Mouse (Mus musculus) bone marrow macrophage, adult 2 months (primary cell): ENCODE measurements around the gene Itih1. TPM values are rescaled to one million over a fixed set of nuclear protein-coding genes. Genes with fewer than 3 reads are reported as not detected.

ENCODE experiments used
- H3K27ac ChIP-seq: 2 replicates; pipeline ENCODE4 v1.5.1; 2012; ENCODE audit warnings: low read depth, low read length; ENCODE audit not compliant: insufficient read depth
- H3K4me1 ChIP-seq: 2 replicates; pipeline ENCODE4 v1.6.1; 2012; ENCODE audit warnings: low read length; ENCODE audit not compliant: control insufficient read depth, insufficient read depth
- H3K4me3 ChIP-seq: 2 replicates; pipeline ENCODE4 v1.5.1; 2012; ENCODE audit warnings: mild to moderate bottlenecking, low read length, moderate library complexity; ENCODE audit not compliant: insufficient read depth
- CTCF ChIP-seq: IDR thresholded peaks from 2 replicates; pipeline ENCODE4 v1.5.1; 2012; ENCODE audit warnings: low read depth, mild to moderate bottlenecking, low read length, moderate library complexity
- POLR2A ChIP-seq: IDR thresholded peaks from 2 replicates; pipeline ENCODE4 v1.6.1; 2012; ENCODE audit warnings: mild to moderate bottlenecking, low read depth, low read length, borderline replicate concordance
- polyA plus RNA-seq: library from polyadenylated mRNA; stranded (reverse); fragments of >200 nt; gene quantifications from 2 replicates; pipeline ENCODE4 v1.2.4, GENCODE M21; 2012; ENCODE audit not compliant: missing spikeins, insufficient read depth, insufficient read length

Itih1 gene
- polyA plus RNA-seq, 1 experiment: not detected

DNA sequence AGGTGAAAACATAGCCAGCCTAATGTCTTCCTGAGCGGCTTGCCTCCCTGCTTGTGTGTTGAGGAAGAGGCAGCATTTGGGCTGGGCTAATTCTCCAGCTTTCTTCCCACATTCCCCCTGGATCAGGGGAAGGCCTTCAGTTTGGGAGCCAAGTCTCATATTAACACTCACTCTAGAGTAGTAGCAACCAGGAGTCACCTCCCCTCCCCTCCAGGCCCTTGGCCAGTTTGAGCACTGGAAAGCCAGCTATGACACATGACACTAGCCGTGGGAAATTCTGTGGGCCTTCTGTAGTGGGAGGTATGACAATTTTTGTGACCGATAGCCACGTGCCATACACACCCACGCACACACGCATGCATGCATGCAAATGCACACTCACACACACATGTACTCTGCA lies 37.1 kb downstream of the Itih1 start:
- H3K27ac ChIP-seq: no peak overlapping the region
- no peak overlapping the region for H3K4me3 ChIP-seq
- peaks cover 21% of the 10 kb centered on the region for H3K4me1 ChIP-seq
- no peak for TF ChIP-seq POLR2A
- TF ChIP-seq CTCF: no peak

DNA sequence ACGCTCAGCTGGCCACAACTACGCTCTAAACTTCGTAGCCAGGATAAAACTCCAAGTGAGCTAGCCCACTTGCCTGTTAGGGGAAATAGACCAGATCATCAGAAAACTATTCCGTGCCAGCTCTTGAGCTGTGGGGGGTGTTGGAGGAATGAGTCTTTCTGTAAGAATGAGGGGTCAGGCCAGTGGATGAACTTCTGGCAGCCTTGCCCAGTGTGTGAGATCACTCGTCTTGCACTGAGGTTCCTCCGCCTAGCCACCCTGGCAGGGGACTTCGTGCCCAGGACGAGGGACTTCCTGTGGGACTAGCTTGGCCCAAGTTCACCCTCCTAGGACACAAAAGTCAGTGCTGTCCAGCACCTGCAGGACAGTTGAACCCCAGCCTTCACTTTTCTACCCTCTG lies 38.8 kb downstream of the Itih1 start:
- TF ChIP-seq CTCF (no peak), POLR2A (no peak)
- H3K4me1 ChIP-seq: peaks cover 21% of the 10 kb centered on the region
- H3K4me3 ChIP-seq: no peak overlapping the region
- H3K27ac ChIP-seq: no peak overlapping the region

DNA sequence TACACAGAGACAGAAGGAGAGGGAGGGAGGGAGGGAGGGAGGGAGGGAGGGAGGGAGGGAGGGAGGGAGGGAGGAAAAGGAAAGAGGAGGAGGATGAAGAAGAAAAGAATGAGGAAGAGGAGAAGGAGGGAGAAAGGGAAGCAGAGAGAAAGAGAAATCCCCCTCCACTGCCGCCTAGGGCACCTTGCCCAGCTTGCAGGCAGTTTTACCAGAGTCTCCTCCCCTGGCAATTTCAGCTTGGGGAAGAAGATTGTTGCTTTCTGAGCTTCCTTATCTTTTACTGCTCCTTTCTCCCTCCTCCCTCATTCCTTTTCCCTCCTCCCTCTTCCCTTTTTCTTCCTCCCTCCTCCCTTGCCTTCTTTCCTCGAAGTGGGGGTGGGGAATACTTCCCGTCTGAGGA lies 40.1 kb downstream of the Itih1 start:
- H3K4me1 ChIP-seq: peaks cover 16% of the 10 kb centered on the region
- no peak overlapping the region for H3K27ac ChIP-seq
- TF ChIP-seq POLR2A (no peak), CTCF (no peak)
- no peak overlapping the region for H3K4me3 ChIP-seq

DNA sequence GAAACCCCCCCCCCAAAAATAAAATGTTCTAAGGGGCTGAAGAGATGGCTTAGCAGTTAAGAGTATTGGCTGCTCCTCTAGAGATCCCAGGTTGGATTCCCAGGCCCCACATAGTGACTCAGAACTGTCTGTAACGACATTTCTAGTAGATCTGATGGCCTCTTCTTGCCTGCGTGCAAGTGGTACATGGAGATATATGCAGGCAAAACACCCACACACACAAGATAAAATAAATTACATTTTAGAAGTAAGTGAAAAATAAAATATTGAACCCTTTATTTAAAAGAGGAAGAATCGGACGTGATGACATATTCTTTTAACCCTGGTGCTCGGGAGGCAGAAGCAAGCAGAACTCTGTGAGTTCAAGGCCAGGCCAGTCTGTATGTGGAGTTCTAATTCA lies 40.5 kb downstream of the Itih1 start:
- Histone ChIP-seq H3K4me3 (no peak overlapping the region), H3K4me1 (peaks cover 14% of the 10 kb centered on the region), H3K27ac (no peak overlapping the region)
- TF ChIP-seq CTCF (no peak), POLR2A (no peak)

DNA sequence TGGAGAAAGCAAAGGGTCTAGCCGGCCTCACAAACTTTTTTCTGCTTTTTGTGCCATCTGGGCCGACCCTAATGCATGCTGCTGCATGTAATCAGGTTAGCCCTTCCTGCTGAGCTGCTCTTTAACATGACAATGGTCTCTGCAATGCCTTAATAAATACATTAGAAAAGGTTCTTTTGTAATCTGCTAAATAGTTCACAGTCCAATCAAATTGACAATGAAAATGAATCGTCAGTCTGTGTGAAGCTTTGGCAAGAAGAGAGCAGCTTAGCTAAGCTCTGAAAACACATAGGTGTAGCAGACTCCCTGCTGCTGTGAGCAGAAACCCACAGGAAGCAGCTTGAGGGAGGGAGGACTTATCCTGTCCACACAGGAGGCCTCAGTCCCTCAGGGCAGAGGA lies 43.1 kb downstream of the Itih1 start:
- no peak overlapping the region for H3K27ac ChIP-seq
- TF ChIP-seq CTCF: no peak
- no peak for TF ChIP-seq POLR2A

DNA sequence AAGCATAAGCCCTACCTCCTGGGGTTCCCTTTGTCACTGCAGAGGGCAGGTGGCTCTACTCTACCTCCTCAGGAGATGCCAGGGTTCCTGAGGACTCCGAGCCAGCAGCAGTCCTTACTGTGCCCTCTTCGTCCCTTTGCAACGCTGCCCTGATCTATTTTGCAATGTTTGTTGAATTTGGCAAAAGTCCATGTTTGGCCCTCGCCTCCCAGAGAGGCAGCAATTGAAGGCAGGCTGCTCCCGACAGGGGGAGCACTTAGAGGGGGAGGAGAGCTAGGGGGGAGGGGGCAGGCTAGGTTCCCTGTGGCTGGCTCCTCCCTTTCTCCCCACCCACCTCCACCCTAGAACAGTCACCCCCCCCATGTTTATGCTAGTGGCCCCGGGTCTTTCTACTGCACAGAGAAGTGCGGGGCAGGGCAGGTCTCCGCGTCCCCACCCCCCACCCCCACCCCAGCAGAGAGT lies 54.8 kb downstream of the Itih1 start:
- Histone ChIP-seq H3K4me3 (no peak overlapping the region), H3K27ac (no peak overlapping the region), H3K4me1 (peaks cover 11% of the 10 kb centered on the region)
- no peak for TF ChIP-seq POLR2A
- peak; percentile 51 for TF ChIP-seq CTCF

More for the DNA sequence above, 43.1 kb downstream of the Itih1 start:
- no peak overlapping the region for H3K4me3 ChIP-seq
- H3K4me1 ChIP-seq: peaks cover 5% of the 10 kb centered on the region

DNA sequence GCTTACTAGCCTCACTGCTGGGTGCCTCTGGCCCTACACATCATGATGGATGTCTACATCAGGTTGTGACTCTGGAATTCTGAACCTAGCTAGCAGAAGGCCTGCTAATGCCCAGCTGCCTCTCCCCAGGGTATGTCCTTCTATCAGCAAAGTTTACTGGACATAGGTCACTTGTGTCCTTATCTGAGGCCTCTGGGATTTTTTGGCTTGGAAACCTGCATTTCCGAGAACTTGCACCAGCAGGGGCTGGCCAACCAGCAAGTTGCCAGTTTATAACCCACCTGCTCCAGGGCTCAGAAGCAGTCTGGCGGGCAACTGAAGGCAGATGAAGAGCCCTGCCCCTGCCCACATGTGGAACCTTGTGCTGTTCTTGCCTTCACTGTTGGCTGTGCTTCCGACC lies 56.9 kb downstream of the Itih1 start, which contains the start of gene Itih4:
Gene Itih4 (plus strand): TSS at position 273 of the 400 bp plus-strand sequence.
- H3K4me3 ChIP-seq: no peak within 1 kb of the TSS
- TF ChIP-seq POLR2A (no peak), CTCF (no peak)
- H3K27ac ChIP-seq: no peak within 1 kb of the TSS
- peaks cover 11% of the 10 kb centered on the region for H3K4me1 ChIP-seq

DNA sequence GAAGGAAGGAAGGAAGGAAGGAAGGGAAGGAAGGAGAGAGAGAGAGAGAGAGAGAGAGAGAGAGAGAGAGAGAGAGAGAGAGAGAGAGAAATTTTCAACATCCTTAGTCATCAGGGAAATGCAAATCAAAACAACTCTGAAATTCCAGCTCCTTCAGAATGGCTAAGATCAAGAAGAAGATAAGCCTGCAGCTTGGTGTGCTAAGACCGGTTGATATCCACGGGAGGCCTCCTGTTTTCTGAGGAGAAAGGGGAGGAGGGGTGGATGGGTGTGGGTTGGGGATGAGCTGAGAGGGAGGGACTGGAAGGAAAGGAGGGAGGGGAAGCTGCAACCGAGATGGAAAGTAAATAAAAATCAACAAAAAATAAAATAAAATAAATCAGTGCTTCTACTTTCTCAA lies 57.8 kb downstream of the Itih1 start:
- Histone ChIP-seq H3K4me3 (no peak overlapping the region), H3K4me1 (peaks cover 11% of the 10 kb centered on the region), H3K27ac (no peak overlapping the region)
- no peak for TF ChIP-seq POLR2A
- no peak for TF ChIP-seq CTCF

DNA sequence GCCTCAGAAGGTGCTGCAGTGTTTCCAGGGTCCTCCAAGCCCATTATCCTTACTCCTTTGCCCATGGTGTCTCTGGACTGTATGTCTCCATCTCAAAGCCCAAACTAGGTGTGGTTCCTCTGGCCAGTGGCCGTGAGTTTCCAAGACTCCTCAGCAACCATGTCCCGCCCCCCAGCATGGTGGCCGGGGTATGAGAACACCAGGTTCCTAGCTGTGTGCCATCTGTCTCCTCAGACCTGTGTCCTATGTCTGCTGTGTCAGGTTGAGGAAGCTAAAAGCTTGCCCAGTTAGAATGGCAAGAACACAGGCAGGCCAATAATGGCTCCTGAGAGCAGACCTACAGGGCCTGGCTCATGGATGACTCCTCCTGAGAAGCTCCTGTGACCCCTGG lies 61.4 kb downstream of the Itih1 start:
- Histone ChIP-seq H3K4me3 (no peak overlapping the region), H3K27ac (no peak overlapping the region), H3K4me1 (peaks cover 5% of the 10 kb centered on the region; the same call in 1 of the 2 replicates)
- TF ChIP-seq CTCF: no peak
- no peak for TF ChIP-seq POLR2A

DNA sequence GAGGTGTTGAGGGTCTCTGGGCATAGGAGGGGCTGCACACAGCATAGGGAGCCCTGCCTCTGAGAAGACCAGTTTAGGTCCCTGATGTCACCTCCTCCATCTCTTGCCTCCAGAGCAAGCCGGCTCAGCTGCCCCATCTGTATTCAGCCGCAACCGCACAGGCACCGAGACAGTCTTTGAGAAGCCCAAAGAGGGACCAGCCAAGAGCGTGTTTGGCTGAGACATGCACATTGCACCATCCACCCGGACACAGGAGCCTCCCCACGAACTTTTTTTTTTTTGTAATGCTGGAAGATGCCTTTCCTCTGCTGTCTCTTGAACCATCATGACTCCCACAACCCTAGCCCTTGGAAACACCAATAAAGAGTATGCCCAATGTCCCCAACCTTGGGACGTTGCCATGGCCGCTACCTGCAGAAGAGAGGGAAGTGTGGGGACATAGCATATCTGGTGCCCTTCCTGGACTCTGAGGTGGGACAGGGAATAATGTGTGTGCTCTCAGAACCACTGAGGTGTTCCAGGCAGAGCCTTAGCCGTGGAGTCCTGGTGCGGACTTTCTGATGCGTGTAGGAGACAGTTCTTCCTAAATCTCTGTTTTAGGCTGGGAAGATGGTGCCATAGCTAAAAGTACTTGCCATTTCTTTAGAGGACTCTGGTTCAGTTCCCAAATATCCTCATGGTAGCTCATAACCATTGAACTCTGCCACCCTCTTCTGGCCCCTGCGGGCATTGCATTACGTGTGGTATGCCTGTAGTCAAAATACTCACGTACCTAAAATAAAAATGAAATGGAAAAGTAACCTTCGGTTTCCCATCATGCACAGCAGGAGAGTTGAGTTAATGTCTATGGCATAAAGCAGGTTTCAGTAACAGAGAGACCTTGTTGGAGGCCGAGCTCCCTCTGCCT lies 62.0 kb downstream of the Itih1 start:
- Histone ChIP-seq H3K4me1 (peaks cover 12% of the 10 kb centered on the region), H3K4me3 (no peak overlapping the region), H3K27ac (no peak overlapping the region)
- TF ChIP-seq POLR2A: no peak
- no peak for TF ChIP-seq CTCF
